ENCODE assay signal across 12 mouse cellular contexts in the genomic region with DNA sequence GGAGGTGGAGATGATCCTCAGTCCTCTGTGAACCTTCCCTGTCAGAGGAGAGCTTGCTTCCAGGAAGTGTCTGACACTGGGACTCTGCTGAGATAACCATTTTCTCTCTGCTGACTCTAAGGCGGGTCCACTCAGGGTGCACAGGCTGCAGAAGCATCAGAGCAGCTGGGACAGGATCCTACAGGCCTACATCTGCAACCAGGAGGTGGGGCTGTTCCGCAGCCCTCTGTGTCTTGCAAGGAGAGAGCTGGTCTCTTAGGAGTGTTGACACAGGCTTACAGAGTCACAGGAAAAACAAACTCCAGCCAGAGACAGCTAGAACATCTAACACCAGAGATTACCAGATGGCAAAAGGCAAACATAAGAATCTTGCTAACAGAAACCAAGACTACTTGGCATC.
DNase-seq lines count a peak whose midpoint lies in the region; ATAC-seq lines count a peak whose summit lies in the region.
"Had no signal": no experiment of that assay in that cellular context is flagged by ENCODE, and none has a peak within 500 bp of the region (broad histone marks: within the 10 kb centered on the region; RNA-seq: fewer than 3 reads in every experiment).

No protein-coding gene starts in this region.

- 0 out of 2 replicates have a peak, but pooled peaks have one; percentile 27 for ATAC-seq in midbrain, embryonic 12.5 days (ENCODE audit: low FRiP score, low read depth)
- ATAC-seq in midbrain, embryonic 16.5 days, result no peak

- H3K36me3 ChIP-seq in midbrain, embryonic 12.5 days, result no peaks in the 10 kb centered on the region
- H3K36me3 ChIP-seq in midbrain, embryonic 16.5 days (ENCODE audit: control insufficient read depth, insufficient read depth, low read length), result no peaks in the 10 kb centered on the region
- H3K36me3 ChIP-seq: G1E had no signal

- H3K9me3 ChIP-seq in midbrain, embryonic 12.5 days, result no peaks in the 10 kb centered on the region
- H3K9me3 ChIP-seq in midbrain, embryonic 16.5 days (replicated peaks; ENCODE audit: control insufficient read depth, low read length, poor library complexity, severe bottlenecking), result no peaks in the 10 kb centered on the region
- H3K9me3 ChIP-seq: G1E had no signal

- DNase-seq in heart, postnatal 4 days, result peak; percentile 11
- no peak for DNase-seq in heart, postnatal 25 days (ENCODE audit: low spot score)
- peak; percentile 24 for DNase-seq in WW6 (ENCODE audit: low read depth, low spot score)
- peak; percentile 3 for DNase-seq in retina, embryonic 14.5 days (ENCODE audit: low spot score)
- DNase-seq in layer of hippocampus, adult 9-10 months (ENCODE audit: low spot score), result no peak
- DNase-seq in right cerebral cortex, postnatal 36 days (ENCODE audit: low spot score in 2 of 2), result no peak
- DNase-seq: gastrocnemius, postnatal 25 days; lung, postnatal 14 days had no signal

- H3K4me3 ChIP-seq in midbrain, embryonic 12.5 days, result no peak overlapping the region
- H3K4me3 ChIP-seq in midbrain, embryonic 16.5 days (ENCODE audit: low read depth, low read length), result no peak overlapping the region
- H3K4me3 ChIP-seq: myocyte had no signal

- no peaks in the 10 kb centered on the region for H3K27me3 ChIP-seq in midbrain, embryonic 12.5 days
- H3K27me3 ChIP-seq in midbrain, embryonic 16.5 days (ENCODE audit: control insufficient read depth, insufficient read depth, low read depth, low read length), result no peaks in the 10 kb centered on the region

- no peak overlapping the region for H3K27ac ChIP-seq in midbrain, embryonic 12.5 days (replicated peaks)
- H3K27ac ChIP-seq in midbrain, embryonic 16.5 days (ENCODE audit: low read length), result no peak overlapping the region

- intact Hi-C loops in heart, postnatal 25 days (cut with DNase I), result no loop called here

- 38% methylated on average over 2 of the region's 2 CpGs for WGBS in midbrain, embryonic 12.5 days
- WGBS in midbrain, embryonic 16.5 days, result 47% methylated on average over 2 of the region's 2 CpGs

- H3K4me1 ChIP-seq in midbrain, embryonic 12.5 days, result no peaks in the 10 kb centered on the region
- no peaks in the 10 kb centered on the region for H3K4me1 ChIP-seq in midbrain, embryonic 16.5 days (ENCODE audit: control insufficient read depth, insufficient read depth, low read length)

- no peak overlapping the region for H3K9ac ChIP-seq in midbrain, embryonic 12.5 days (replicated peaks)
- no peak overlapping the region for H3K9ac ChIP-seq in midbrain, embryonic 16.5 days (ENCODE audit: low read depth, low read length)

- no peak overlapping the region for H3K4me2 ChIP-seq in midbrain, embryonic 12.5 days (replicated peaks)
- H3K4me2 ChIP-seq in midbrain, embryonic 16.5 days (ENCODE audit: low read length), result no peak overlapping the region

Comparison
In these comparisons a context has a peak if more than half of its experiments do, and no peak if none do; other contexts are left out.
1. DNase-seq: peak in heart, postnatal 4 days (single experiment), WW6 (single experiment) and retina, embryonic 14.5 days (single experiment); none in heart, postnatal 25 days (single experiment), layer of hippocampus, adult 9-10 months (single experiment) and right cerebral cortex, postnatal 36 days (0 of 2).